Mouse (Mus musculus): ENCODE results near the gene Fyb2.

- no peak for TF ChIP-seq CTCF (IDR thresholded peaks at IDR 0.05; ENCODE audit: extremely low read depth, insufficient read depth, insufficient read length, insufficient replicate concordance)
- TF ChIP-seq POLR2A (IDR thresholded peaks at IDR 0.05; ENCODE audit: low read depth, low read length) = no peak
These were observed 24.6 kb upstream of the Fyb2 start for GRCm38 (mm10) chr4:104888499-104889262.
